Mouse (Mus musculus) MEL (cell line): ENCODE measurements around the gene Tcf12. TPM values are rescaled to one million over a fixed set of nuclear protein-coding genes. Genes with fewer than 3 reads are reported as not detected.
A peak's percentile ranks its signal among the peaks of the same experiment; 100 is the strongest.

Experiments used
- DNase-seq: peaks from one replicate; pipeline ENCODE4 v3.0.0; 2011; ENCODE audit warnings: low read depth, low spot score
- H3K27ac ChIP-seq: 2 replicates; pipeline ENCODE4 v1.5.1; 2012; ENCODE audit warnings: low read depth, mild to moderate bottlenecking, control low read depth, low read length, moderate library complexity; ENCODE audit not compliant: control insufficient read depth
- H3K27me3 ChIP-seq, 2 experiments: fragments of 150-350 bp in 1 of 2; sonication (generic) in 1 of 2; 2 replicates each; pipeline ENCODE4 v1.6.1; 2012; ENCODE audit warnings: low read length in 2 of 2, mild to moderate bottlenecking in 2 of 2, improper control_type of control experiment in 1 of 2, moderate library complexity in 1 of 2; ENCODE audit not compliant: insufficient read depth in 2 of 2, control insufficient read depth in 1 of 2
- H3K36me3 ChIP-seq, 2 experiments: 2 replicates each; pipeline ENCODE4 v1.6.1; 2012 to 2014; ENCODE audit warnings: low read length in 2 of 2, improper control_type of control experiment in 1 of 2, inconsistent platforms in 1 of 2, mild to moderate bottlenecking in 1 of 2; ENCODE audit not compliant: insufficient read depth in 2 of 2, control insufficient read depth in 1 of 2
- H3K4me1 ChIP-seq, 2 experiments: fragments of 150-350 bp in 1 of 2; sonication (generic) in 1 of 2; 2 replicates each; pipeline ENCODE4 v1.6.1; 2012; ENCODE audit warnings: low read length in 2 of 2, improper control_type of control experiment in 1 of 2, mild to moderate bottlenecking in 1 of 2; ENCODE audit not compliant: insufficient read depth in 2 of 2, control insufficient read depth in 1 of 2
- H3K4me3 ChIP-seq, 2 experiments: fragments of 150-350 bp in 1 of 2; sonication (generic) in 1 of 2; 2 replicates each; pipeline ENCODE4 v1.5.1; 2012; ENCODE audit warnings: low read depth in 2 of 2, low read length in 2 of 2, mild to moderate bottlenecking in 2 of 2, moderate library complexity in 2 of 2, control low read depth in 1 of 2, improper control_type of control experiment in 1 of 2; ENCODE audit not compliant: control insufficient read depth in 1 of 2, insufficient read depth in 1 of 2
- H3K79me2 ChIP-seq: 2 replicates; pipeline ENCODE4 v1.6.1; 2012; ENCODE audit warnings: mild to moderate bottlenecking, low read length, moderate library complexity; ENCODE audit not compliant: control insufficient read depth, poor library complexity, insufficient read depth
- H3K9ac ChIP-seq: 2 replicates; pipeline ENCODE4 v1.6.1; 2012; ENCODE audit warnings: low read depth, mild to moderate bottlenecking, control low read depth, low read length, moderate library complexity; ENCODE audit not compliant: control insufficient read depth, poor library complexity, severe bottlenecking
- H3K9me3 ChIP-seq: fragments of 150-350 bp; sonication (generic); replicated peaks from 2 replicates; pipeline ENCODE4 v1.6.1; 2012; ENCODE audit warnings: mild to moderate bottlenecking, low read length, improper control_type of control experiment, moderate library complexity; ENCODE audit not compliant: insufficient read depth
- CHD2 ChIP-seq: IDR thresholded peaks from 2 replicates; pipeline ENCODE4 v1.6.1; 2011; ENCODE audit warnings: low read length, improper control_type of control experiment
- CTCF ChIP-seq, 3 experiments: IDR thresholded peaks in 2 of 3; conservative IDR thresholded peaks in 1 of 3; 2 replicates each; pipeline ENCODE4 v1.5.1; 2011 to 2012; ENCODE audit warnings: low read length in 3 of 3, low read depth in 2 of 3, mild to moderate bottlenecking in 2 of 3, improper control_type of control experiment in 1 of 3, inconsistent platforms in 1 of 3, mixed read lengths in 1 of 3, moderate library complexity in 1 of 3; ENCODE audit not compliant: control insufficient read depth in 1 of 3, insufficient read depth in 1 of 3, poor library complexity in 1 of 3, severe bottlenecking in 1 of 3
- E2F4 ChIP-seq: IDR thresholded peaks from 2 replicates; pipeline ENCODE4 v1.6.1; 2011; ENCODE audit warnings: low read depth, low read length, improper control_type of control experiment, borderline replicate concordance
- ELF1 ChIP-seq: IDR thresholded peaks from 2 replicates; pipeline ENCODE4 v1.6.1; 2014; ENCODE audit warnings: low read depth, mild to moderate bottlenecking, inconsistent platforms, low read length, improper control_type of control experiment, moderate library complexity
- EP300 ChIP-seq, 2 experiments: IDR thresholded peaks; 2 replicates each; pipeline ENCODE4 v1.6.1; 2011; ENCODE audit warnings: improper control_type of control experiment in 2 of 2, low read length in 2 of 2, low read depth in 1 of 2, mild to moderate bottlenecking in 1 of 2
- ETS1 ChIP-seq: IDR thresholded peaks from 2 replicates; pipeline ENCODE4 v1.6.1; 2012; ENCODE audit warnings: low read depth, mild to moderate bottlenecking, inconsistent platforms, low read length, improper control_type of control experiment, moderate library complexity
- GABPA ChIP-seq: IDR thresholded peaks from 2 replicates; pipeline ENCODE4 v1.6.1; 2012; ENCODE audit warnings: low read depth, mild to moderate bottlenecking, inconsistent platforms, low read length, improper control_type of control experiment, moderate library complexity
- GATA1 ChIP-seq: IDR thresholded peaks from 2 replicates; pipeline ENCODE4 v1.6.1; 2011; ENCODE audit warnings: low read depth, low read length, improper control_type of control experiment
- HCFC1 ChIP-seq: IDR thresholded peaks from 2 replicates; pipeline ENCODE4 v1.6.1; 2012; ENCODE audit warnings: low read depth, mild to moderate bottlenecking, inconsistent platforms, low read length, improper control_type of control experiment, moderate library complexity
- KAT2A ChIP-seq: conservative IDR thresholded peaks from 2 replicates; pipeline ENCODE4 v1.6.1; 2012; ENCODE audit warnings: low read depth, low read length, improper control_type of control experiment, inconsistent platforms
- MAFK ChIP-seq: IDR thresholded peaks from 2 replicates; pipeline ENCODE4 v1.6.1; 2011; ENCODE audit warnings: low read depth, mild to moderate bottlenecking, low read length, improper control_type of control experiment, borderline replicate concordance
- MAX ChIP-seq: IDR thresholded peaks from 2 replicates; pipeline ENCODE4 v1.6.1; 2011; ENCODE audit warnings: low read length, improper control_type of control experiment
- MEF2A ChIP-seq: IDR thresholded peaks from 2 replicates; pipeline ENCODE4 v1.6.1; 2014; ENCODE audit warnings: low read depth, mild to moderate bottlenecking, inconsistent platforms, low read length, improper control_type of control experiment; ENCODE audit not compliant: poor library complexity, insufficient replicate concordance, severe bottlenecking; ENCODE audit errors: extremely low read depth
- MXI1 ChIP-seq: IDR thresholded peaks from 2 replicates; pipeline ENCODE4 v1.6.1; 2011; ENCODE audit warnings: mild to moderate bottlenecking, low read depth, low read length, improper control_type of control experiment
- MYB ChIP-seq: IDR thresholded peaks from 2 replicates; pipeline ENCODE4 v1.6.1; 2011; ENCODE audit warnings: mild to moderate bottlenecking, low read depth, low read length, improper control_type of control experiment
- MYC ChIP-seq: IDR thresholded peaks from 2 replicates; pipeline ENCODE4 v1.6.1; 2011; ENCODE audit warnings: low read depth, mild to moderate bottlenecking, low read length, improper control_type of control experiment, moderate library complexity
- NRF1 ChIP-seq: IDR thresholded peaks from 2 replicates; pipeline ENCODE4 v1.6.1; 2014; ENCODE audit warnings: low read depth, mild to moderate bottlenecking, inconsistent platforms, low read length, improper control_type of control experiment, moderate library complexity; ENCODE audit not compliant: poor library complexity, insufficient read depth, severe bottlenecking
- POLR2A ChIP-seq, 2 experiments: IDR thresholded peaks; 2 replicates each; pipeline ENCODE4 v1.6.1; 2011 to 2012; ENCODE audit warnings: low read length in 2 of 2, mild to moderate bottlenecking in 2 of 2, control low read depth in 1 of 2, improper control_type of control experiment in 1 of 2, low read depth in 1 of 2, moderate library complexity in 1 of 2; ENCODE audit not compliant: control insufficient read depth in 1 of 2, insufficient read depth in 1 of 2, poor library complexity in 1 of 2
- RAD21 ChIP-seq: IDR thresholded peaks from 2 replicates; pipeline ENCODE4 v1.6.1; 2011; ENCODE audit warnings: mild to moderate bottlenecking, low read depth, low read length, improper control_type of control experiment
- SIN3A ChIP-seq: IDR thresholded peaks from 2 replicates; pipeline ENCODE4 v1.6.1; 2012; ENCODE audit warnings: low read length, improper control_type of control experiment, inconsistent platforms
- SMC3 ChIP-seq: IDR thresholded peaks from 2 replicates; pipeline ENCODE4 v1.6.1; 2011; ENCODE audit warnings: low read depth, low read length, improper control_type of control experiment
- TAL1 ChIP-seq: IDR thresholded peaks from 2 replicates; pipeline ENCODE4 v1.6.1; 2012; ENCODE audit warnings: mild to moderate bottlenecking, inconsistent platforms, low read length, moderate library complexity, mixed read lengths
- TBP ChIP-seq: IDR thresholded peaks from 2 replicates; pipeline ENCODE4 v1.8.0; 2011; ENCODE audit warnings: low read depth, low read length, improper control_type of control experiment
- TCF12 ChIP-seq: IDR thresholded peaks from 2 replicates; pipeline ENCODE4 v1.6.1; 2014; ENCODE audit warnings: low read depth, mild to moderate bottlenecking, inconsistent platforms, low read length, improper control_type of control experiment, moderate library complexity
- USF1 ChIP-seq: IDR thresholded peaks from 2 replicates; pipeline ENCODE4 v1.6.1; 2014; ENCODE audit warnings: low read depth, mild to moderate bottlenecking, inconsistent platforms, low read length, improper control_type of control experiment, moderate library complexity
- USF2 ChIP-seq, 2 experiments: IDR thresholded peaks; 2 replicates each; pipeline ENCODE4 v1.6.1; 2011 to 2012; ENCODE audit warnings: improper control_type of control experiment in 2 of 2, low read length in 2 of 2, borderline replicate concordance in 1 of 2, inconsistent platforms in 1 of 2, low read depth in 1 of 2, mild to moderate bottlenecking in 1 of 2; ENCODE audit not compliant: insufficient read depth in 1 of 2
- ZC3H11A ChIP-seq: IDR thresholded peaks from 2 replicates; pipeline ENCODE4 v1.6.1; 2012; ENCODE audit warnings: low read depth, mild to moderate bottlenecking, inconsistent platforms, low read length, improper control_type of control experiment
- ZKSCAN1 ChIP-seq: IDR thresholded peaks from 2 replicates; pipeline ENCODE4 v1.6.1; 2012; ENCODE audit warnings: low read depth, mild to moderate bottlenecking, inconsistent platforms, low read length, improper control_type of control experiment, moderate library complexity
- ZNF384 ChIP-seq: IDR thresholded peaks from 2 replicates; pipeline ENCODE4 v1.6.1; 2012; ENCODE audit warnings: low read depth, mild to moderate bottlenecking, inconsistent platforms, low read length, improper control_type of control experiment
- polyA plus RNA-seq, 2 experiments: library from polyadenylated mRNA; stranded (reverse) in 1 of 2; unstranded in 1 of 2; fragments of >175 nt in 1 of 2; fragments of >200 nt in 1 of 2; gene quantifications; 2 replicates each; pipeline versions ENCODE4 v1.2.1 to v1.2.4; 2012; ENCODE audit warnings: low replicate concordance in 2 of 2, low read depth in 1 of 2; ENCODE audit not compliant: insufficient read length in 2 of 2, insufficient read depth in 1 of 2, missing spikeins in 1 of 2
- total RNA-seq: library from RNA; depleted of rRNA; stranded (reverse); fragments of 300-350 nt; gene quantifications from 2 replicates; pipeline ENCODE4 v1.2.3, GENCODE M21; 2012

Tcf12 gene
- total and polyA plus RNA-seq, 3 experiments = 29.3 to 70.5 (median 39.6) TPM

DNA sequence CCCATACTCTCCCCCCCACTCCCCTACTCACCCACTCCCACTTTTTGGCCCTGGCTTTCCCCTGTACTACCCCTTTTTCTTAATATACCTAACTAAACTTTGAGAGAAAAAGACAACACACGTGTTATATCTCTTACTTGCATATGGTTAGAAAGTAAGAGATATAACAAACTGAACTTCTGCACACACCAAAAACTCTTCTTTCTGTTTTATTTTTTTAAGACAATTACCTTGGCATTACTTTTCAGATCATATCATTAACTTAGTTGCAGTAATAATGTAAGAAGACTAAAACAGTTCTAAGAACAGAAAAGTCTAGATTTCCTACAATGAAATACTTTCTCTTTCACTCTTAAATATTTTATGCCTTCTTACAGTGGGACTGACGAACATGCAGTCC, 72.3 kb downstream of the Tcf12 start (continued):
- TF ChIP-seq TBP = no peak
- TF ChIP-seq, all 39 proteins: peak for 10

GRCm38 (mm10) chr9:72037059-72037516, 74.6 kb downstream of the Tcf12 start:
- Histone ChIP-seq H3K9me3 (no peaks in the 10 kb centered on the region), H3K27me3 (no peaks in the 10 kb centered on the region), H3K4me3 (peak overlapping the region; percentile 22 to 49), H3K79me2 (peaks cover 15% of the 10 kb centered on the region), H3K4me1 (peaks cover 18 to 52% of the 10 kb centered on the region in 2 experiments), H3K36me3 (peaks cover 0 to 61% of the 10 kb centered on the region in 2 experiments; a peak in 2 of 4 replicates), H3K27ac (peak overlapping the region; percentile 94), H3K9ac (peak overlapping the region; percentile 66)
- TF ChIP-seq SMC3 (no peak), ETS1 (peak; percentile 47), E2F4 (no peak), SIN3A (peak; percentile 84), MAX (peak; percentile 72), ZC3H11A (no peak), EP300 (IDR thresholded peaks at IDR 0.05; ENCODE audit: low read depth in 1 of 2, low read length in 2 of 2) (peak in 1 of 2 experiments; percentile 76), NRF1 (no peak), POLR2A (IDR thresholded peaks at IDR 0.05; ENCODE audit: control insufficient read depth in 1 of 2, insufficient read depth in 1 of 2, low read depth in 1 of 2, low read length in 2 of 2, poor library complexity in 1 of 2) (peak in 1 of 2 experiments; percentile 51; a peak in 2 of 4 replicates), TAL1 (peak; percentile 80), HCFC1 (no peak; the same call in 1 of the 2 replicates), TBP (peak; percentile 60), ZNF384 (no peak), MXI1 (peak; percentile 85), ELF1 (no peak), USF1 (no peak), KAT2A (no peak), MYC (peak; percentile 74), GATA1 (peak; percentile 35; the same call in 1 of the 2 replicates), MAFK (no peak), TCF12 (peak; percentile 58), RAD21 (no peak), CHD2 (no peak), MYB (no peak), MEF2A (no peak), ZKSCAN1 (no peak), CTCF (IDR thresholded peaks at IDR 0.05 in 2 of 3, conservative IDR thresholded peaks at IDR 0.05 in 1 of 3; ENCODE audit: control insufficient read depth in 1 of 3, insufficient read depth in 1 of 3, low read depth in 2 of 3, low read length in 3 of 3, poor library complexity in 1 of 3, severe bottlenecking in 1 of 3) (no peak), USF2 (IDR thresholded peaks at IDR 0.05; ENCODE audit: borderline replicate concordance in 1 of 2, insufficient read depth in 1 of 2, low read depth in 1 of 2, low read length in 2 of 2) (no peak), GABPA (no peak)
- peak; percentile 90 for DNase-seq
